Mouse (Mus musculus): Measurements from ENCODE around the gene Olfr1329.

- TF ChIP-seq POLR2A (IDR thresholded peaks at IDR 0.05; ENCODE audit: borderline replicate concordance, extremely low read depth, low read depth, low read length) (no peak), CTCF (IDR thresholded peaks at IDR 0.05; ENCODE audit: insufficient read depth, low read length) (no peak)
These were observed 49.7 kb downstream of the Olfr1329 start for GRCm38 (mm10) chr4:118867566-118867965.
